ENCODE assay signal across 21 mouse cellular contexts in the genomic region with DNA sequence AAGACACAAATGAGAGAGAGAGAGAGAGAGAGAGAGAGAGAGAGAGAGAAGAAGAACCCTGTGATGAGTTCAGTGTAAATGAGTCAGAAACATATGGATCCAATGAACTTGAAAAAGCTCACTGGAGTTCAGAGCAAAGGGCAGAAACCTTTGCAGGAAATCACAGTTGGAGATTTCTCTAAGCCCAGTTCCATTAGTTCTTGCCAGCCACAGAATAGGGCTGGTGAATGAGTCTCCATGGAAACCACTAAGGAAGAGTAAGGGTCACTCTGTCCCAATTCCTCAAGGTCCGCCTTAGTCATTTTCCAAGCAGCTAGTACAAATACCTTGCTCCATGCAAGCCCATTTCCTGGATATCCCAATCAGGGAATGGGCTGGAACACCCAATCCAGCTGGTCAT.
A peak's percentile ranks its signal among the peaks of the same experiment; 100 is the strongest.
DNase-seq lines count a peak whose midpoint lies in the region; ATAC-seq and TF ChIP-seq lines count a peak whose summit lies in the region.
"Had no signal": no experiment of that assay in that cellular context is flagged by ENCODE, and none has a peak within 500 bp of the region (broad histone marks: within the 10 kb centered on the region; RNA-seq: fewer than 3 reads in every experiment).

No protein-coding gene starts in this region.

- ATAC-seq in embryonic facial prominence, embryonic 11.5 days (replicated peaks; ENCODE audit: insufficient number of reproducible peaks, low FRiP score, low TSS enrichment, low read depth): no peak
- ATAC-seq in embryonic facial prominence, embryonic 13.5 days (ENCODE audit: insufficient number of reproducible peaks, insufficient read depth, low FRiP score, low TSS enrichment, low read depth): no peak
- ATAC-seq in limb, embryonic 14.5 days (ENCODE audit: low FRiP score, low read depth): no peak
- ATAC-seq: inflammation-experienced regulatory T-cells, adult 6 months had no signal

- no peak overlapping the region for H3K9ac ChIP-seq in embryonic facial prominence, embryonic 11.5 days (replicated peaks; ENCODE audit: low read length)
- H3K9ac ChIP-seq in embryonic facial prominence, embryonic 13.5 days: no peak overlapping the region
- no peak overlapping the region for H3K9ac ChIP-seq in limb, embryonic 14.5 days (ENCODE audit: low read depth, low read length, severe bottlenecking)
- H3K9ac ChIP-seq: heart, embryonic 12.5 days; stomach, embryonic 15.5 days had no signal

- no peak for TF ChIP-seq CTCF in layer of hippocampus, adult 2 months (conservative IDR thresholded peaks at IDR 0.05)

- H3K4me2 ChIP-seq in embryonic facial prominence, embryonic 11.5 days (ENCODE audit: low read depth, low read length): no peak overlapping the region
- H3K4me2 ChIP-seq in embryonic facial prominence, embryonic 13.5 days: no peak overlapping the region
- H3K4me2 ChIP-seq in limb, embryonic 14.5 days (replicated peaks; ENCODE audit: low read depth, low read length, severe bottlenecking): no peak overlapping the region
- H3K4me2 ChIP-seq: heart, embryonic 12.5 days; stomach, embryonic 15.5 days had no signal

- H3K4me3 ChIP-seq in embryonic facial prominence, embryonic 11.5 days (ENCODE audit: low read depth, low read length): no peak overlapping the region
- H3K4me3 ChIP-seq in embryonic facial prominence, embryonic 10.5 days: no peak overlapping the region
- H3K4me3 ChIP-seq in layer of hippocampus, adult 2 months: no peak overlapping the region
- no peak overlapping the region for H3K4me3 ChIP-seq in embryonic facial prominence, embryonic 13.5 days
- H3K4me3 ChIP-seq in limb, embryonic 14.5 days (replicated peaks; ENCODE audit: low read length): no peak overlapping the region
- H3K4me3 ChIP-seq: heart, embryonic 12.5 days; stomach, embryonic 15.5 days had no signal

- no peaks in the 10 kb centered on the region for H3K9me3 ChIP-seq in embryonic facial prominence, embryonic 11.5 days (replicated peaks; ENCODE audit: control insufficient read depth, low read length)
- H3K9me3 ChIP-seq in embryonic facial prominence, embryonic 10.5 days: no peaks in the 10 kb centered on the region
- H3K9me3 ChIP-seq in embryonic facial prominence, embryonic 13.5 days: no peaks in the 10 kb centered on the region
- no peaks in the 10 kb centered on the region for H3K9me3 ChIP-seq in limb, embryonic 14.5 days (ENCODE audit: control insufficient read depth, low read length)
- H3K9me3 ChIP-seq: heart, embryonic 12.5 days; stomach, embryonic 15.5 days had no signal

- no peaks in the 10 kb centered on the region for H3K27me3 ChIP-seq in embryonic facial prominence, embryonic 11.5 days (ENCODE audit: control insufficient read depth, insufficient read depth, low read length)
- no peaks in the 10 kb centered on the region for H3K27me3 ChIP-seq in embryonic facial prominence, embryonic 10.5 days (replicated peaks; ENCODE audit: low read depth, poor library complexity, severe bottlenecking)
- H3K27me3 ChIP-seq in embryonic facial prominence, embryonic 13.5 days: no peaks in the 10 kb centered on the region
- no peaks in the 10 kb centered on the region for H3K27me3 ChIP-seq in limb, embryonic 14.5 days (ENCODE audit: control insufficient read depth, insufficient read depth, low read length)
- H3K27me3 ChIP-seq: CH12.LX; heart, embryonic 12.5 days; stomach, embryonic 15.5 days had no signal

- TF ChIP-seq POLR2A in limb, embryonic 14.5 days (IDR thresholded peaks at IDR 0.05; ENCODE audit: borderline replicate concordance, extremely low read depth, insufficient read depth, insufficient read length): no peak

- intact Hi-C loops in gastrocnemius, postnatal 14 days (cut with DNase I; ENCODE audit: low total_unique reads): no loop called here

- 31% methylated on average over 1 of the region's 1 CpGs for WGBS in embryonic facial prominence, embryonic 11.5 days
- 40% methylated on average over 1 of the region's 1 CpGs for WGBS in embryonic facial prominence, embryonic 10.5 days
- 51% methylated on average over 1 of the region's 1 CpGs for WGBS in embryonic facial prominence, embryonic 13.5 days
- WGBS in limb, embryonic 14.5 days: 44% methylated on average over 1 of the region's 1 CpGs

- H3K36me3 ChIP-seq in embryonic facial prominence, embryonic 11.5 days (replicated peaks; ENCODE audit: control insufficient read depth, insufficient read depth, low read depth, low read length): no peaks in the 10 kb centered on the region
- no peaks in the 10 kb centered on the region for H3K36me3 ChIP-seq in embryonic facial prominence, embryonic 10.5 days (replicated peaks)
- no peaks in the 10 kb centered on the region for H3K36me3 ChIP-seq in embryonic facial prominence, embryonic 13.5 days
- H3K36me3 ChIP-seq in limb, embryonic 14.5 days (ENCODE audit: control insufficient read depth, insufficient read depth, low read length): no peaks in the 10 kb centered on the region
- H3K36me3 ChIP-seq: heart, embryonic 12.5 days; stomach, embryonic 15.5 days had no signal

- peaks cover 5% of the 10 kb centered on the region for H3K4me1 ChIP-seq in embryonic facial prominence, embryonic 11.5 days (ENCODE audit: control insufficient read depth, insufficient read depth, low read length)
- peaks cover 54% of the 10 kb centered on the region for H3K4me1 ChIP-seq in embryonic facial prominence, embryonic 10.5 days
- peaks cover 33% of the 10 kb centered on the region for H3K4me1 ChIP-seq in embryonic facial prominence, embryonic 13.5 days
- peaks cover 32% of the 10 kb centered on the region for H3K4me1 ChIP-seq in limb, embryonic 14.5 days (ENCODE audit: control insufficient read depth, insufficient read depth, low read length)
- H3K4me1 ChIP-seq: stomach, embryonic 15.5 days had no signal

- no peak for DNase-seq in embryonic facial prominence, embryonic 11.5 days (ENCODE audit: low spot score)
- DNase-seq in embryonic facial prominence, embryonic 10.5 days (ENCODE audit: low spot score): no peak
- no peak for DNase-seq in layer of hippocampus, adult 2 months (ENCODE audit: low spot score in 2 of 2)
- DNase-seq in layer of hippocampus, postnatal 14 days (ENCODE audit: low spot score in 2 of 2): no peak
- no peak for DNase-seq in limb, embryonic 14.5 days (ENCODE audit: low spot score)
- no peak for DNase-seq in right cerebral cortex, adult 18-20 months
- no peak for DNase-seq in gastrocnemius, postnatal 14 days
- DNase-seq: adrenal gland, postnatal 25 days; cerebellum, adult 2 months; gastrocnemius, postnatal 36 days; kidney, adult 9 months; liver; lung, adult 18-20 months; midbrain, embryonic 14.5 days; thymus, adult 2 months had no signal

- H3K27ac ChIP-seq in embryonic facial prominence, embryonic 11.5 days (replicated peaks; ENCODE audit: low read depth, low read length): 0 out of 2 replicates have a peak overlapping the region, but pooled peaks have one; percentile 60
- no peak overlapping the region; the same call in 1 of the 2 replicates for H3K27ac ChIP-seq in embryonic facial prominence, embryonic 10.5 days (replicated peaks)
- H3K27ac ChIP-seq in layer of hippocampus, adult 2 months: peak overlapping the region; percentile 40
- H3K27ac ChIP-seq in embryonic facial prominence, embryonic 13.5 days: peak overlapping the region; percentile 71
- peak overlapping the region; percentile 71 for H3K27ac ChIP-seq in limb, embryonic 14.5 days (replicated peaks; ENCODE audit: low read depth, low read length)
- H3K27ac ChIP-seq: macrophage; stomach, embryonic 15.5 days had no signal
